8 mouse cellular contexts compared by ENCODE assay signal in the genomic region with DNA sequence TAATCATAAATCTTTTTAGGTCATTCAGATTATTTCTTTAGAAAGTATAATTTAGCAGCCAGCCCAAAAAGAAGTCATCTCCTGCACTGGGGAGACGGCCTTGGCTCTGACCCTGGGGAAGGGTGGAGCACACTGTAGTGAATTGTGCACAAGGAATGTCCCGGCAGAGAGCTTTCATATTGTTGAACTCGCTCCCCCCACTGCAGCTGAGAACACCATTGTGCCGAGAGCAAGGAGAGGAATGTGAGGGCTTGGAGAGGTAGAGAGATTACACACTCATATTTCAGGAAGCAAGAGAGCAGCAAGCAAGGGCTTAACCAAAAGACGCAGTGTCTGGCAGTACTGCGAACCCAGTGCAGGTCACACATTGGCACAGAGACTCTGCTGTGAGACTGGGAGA.
DNase-seq lines count a peak whose midpoint lies in the region; ATAC-seq lines count a peak whose summit lies in the region.

No protein-coding gene starts in this region.

- H3K27ac ChIP-seq in heart, embryonic 11.5 days (ENCODE audit: low read depth, low read length), result peak overlapping the region; percentile 65
- peak overlapping the region; percentile 78 for H3K27ac ChIP-seq in limb, embryonic 10.5 days
- H3K27ac ChIP-seq in stomach, embryonic 16.5 days (ENCODE audit: low read length), result peak overlapping the region; percentile 90

- H3K36me3 ChIP-seq in heart, embryonic 11.5 days (ENCODE audit: control insufficient read depth, insufficient read depth, low read length), result no peaks in the 10 kb centered on the region
- no peaks in the 10 kb centered on the region for H3K36me3 ChIP-seq in limb, embryonic 10.5 days
- no peaks in the 10 kb centered on the region for H3K36me3 ChIP-seq in stomach, embryonic 16.5 days (ENCODE audit: control insufficient read depth, insufficient read depth, low read length)

- peaks cover 26% of the 10 kb centered on the region for H3K4me1 ChIP-seq in heart, embryonic 11.5 days (ENCODE audit: control insufficient read depth, insufficient read depth, low read length)
- H3K4me1 ChIP-seq in limb, embryonic 10.5 days, result peaks cover 57% of the 10 kb centered on the region
- peaks cover 30% of the 10 kb centered on the region for H3K4me1 ChIP-seq in stomach, embryonic 16.5 days (ENCODE audit: control insufficient read depth, insufficient read depth, low read length)

- H3K27me3 ChIP-seq in heart, embryonic 11.5 days (ENCODE audit: control insufficient read depth, insufficient read depth, low read length), result no peaks in the 10 kb centered on the region
- H3K27me3 ChIP-seq in limb, embryonic 10.5 days (ENCODE audit: low read depth, poor library complexity, severe bottlenecking), result no peaks in the 10 kb centered on the region
- H3K27me3 ChIP-seq in stomach, embryonic 16.5 days (ENCODE audit: control insufficient read depth, insufficient read depth, low read length), result no peaks in the 10 kb centered on the region

- H3K4me3 ChIP-seq in heart, embryonic 11.5 days (ENCODE audit: low read depth, low read length), result no peak overlapping the region
- H3K4me3 ChIP-seq in limb, embryonic 10.5 days, result no peak overlapping the region
- no peak overlapping the region for H3K4me3 ChIP-seq in stomach, embryonic 16.5 days (replicated peaks; ENCODE audit: low read length)

- ATAC-seq in heart, embryonic 11.5 days (replicated peaks; ENCODE audit: insufficient number of reproducible peaks, low FRiP score, low TSS enrichment), result no peak
- peak; percentile 63; the same call in 1 of the 2 replicates for ATAC-seq in stomach, embryonic 16.5 days (ENCODE audit: insufficient read depth, low FRiP score)

- DNase-seq in ES-CJ7 (ENCODE audit: low read depth, low spot score), result peak; percentile 48
- DNase-seq in adrenal gland, postnatal 25 days, result peak; percentile 67
- peak; percentile 43 for DNase-seq in limb, embryonic 10.5 days (ENCODE audit: low spot score)
- no peak for DNase-seq in layer of hippocampus, adult 9-11 months
- no peak for DNase-seq in spleen, postnatal 14 days (ENCODE audit: low spot score in 2 of 2)
- DNase-seq in cerebellum, adult 9-11 months, result no peak

- H3K4me2 ChIP-seq in heart, embryonic 11.5 days, result peak overlapping the region; percentile 20; the same call in 1 of the 2 replicates
- H3K4me2 ChIP-seq in stomach, embryonic 16.5 days (ENCODE audit: low read depth, low read length), result no peak overlapping the region

- H3K9ac ChIP-seq in heart, embryonic 11.5 days (ENCODE audit: low read depth, low read length), result peak overlapping the region; percentile 17; the same call in 1 of the 2 replicates
- peak overlapping the region; percentile 57; the same call in 1 of the 2 replicates for H3K9ac ChIP-seq in stomach, embryonic 16.5 days (ENCODE audit: low read length)

- no peaks in the 10 kb centered on the region for H3K9me3 ChIP-seq in heart, embryonic 11.5 days (replicated peaks; ENCODE audit: control insufficient read depth, low read length)
- no peaks in the 10 kb centered on the region for H3K9me3 ChIP-seq in limb, embryonic 10.5 days (replicated peaks)
- no peaks in the 10 kb centered on the region for H3K9me3 ChIP-seq in stomach, embryonic 16.5 days (replicated peaks; ENCODE audit: control insufficient read depth, low read length)

- whole genome bisulfite sequencing in heart, embryonic 11.5 days (ENCODE audit: insufficient replicate concordance), result 21% methylated on average over 6 of the region's 6 CpGs
- WGBS in limb, embryonic 10.5 days, result 51% methylated on average over 6 of the region's 6 CpGs
- 22% methylated on average over 6 of the region's 6 CpGs for WGBS in stomach, embryonic 16.5 days

Comparison
In these comparisons a context has a peak if more than half of its experiments do, and no peak if none do; other contexts are left out.
1. DNase-seq: peak in ES-CJ7 (single experiment), adrenal gland, postnatal 25 days (single experiment) and limb, embryonic 10.5 days (single experiment); none in layer of hippocampus, adult 9-11 months (single experiment), spleen, postnatal 14 days (0 of 2) and cerebellum, adult 9-11 months (single experiment).
2. Peak in every context shown above with its lines, with median percentiles within 50 percentile points of each other: H3K27ac ChIP-seq.